Mouse (Mus musculus) kidney, adult 10 weeks (tissue): ENCODE measurements around the gene Gm19345. TPM values are rescaled to one million over a fixed set of nuclear protein-coding genes. Genes with fewer than 3 reads are reported as not detected.

Experiments
- polyA plus RNA-seq: library from polyadenylated mRNA; stranded (reverse); fragments of 350-450 nt; fragmentation: Illumina TruSeq; extraction: RNeasy Lipid Tissue Mini Kit (QIAGEN cat#74804); gene quantifications from one replicate; pipeline ENCODE4 v1.2.3, GENCODE M21; 2014; ENCODE audit warnings: low read depth, low replicate concordance

The Gm19345 gene
- polyA plus RNA-seq: not detected

DNA sequence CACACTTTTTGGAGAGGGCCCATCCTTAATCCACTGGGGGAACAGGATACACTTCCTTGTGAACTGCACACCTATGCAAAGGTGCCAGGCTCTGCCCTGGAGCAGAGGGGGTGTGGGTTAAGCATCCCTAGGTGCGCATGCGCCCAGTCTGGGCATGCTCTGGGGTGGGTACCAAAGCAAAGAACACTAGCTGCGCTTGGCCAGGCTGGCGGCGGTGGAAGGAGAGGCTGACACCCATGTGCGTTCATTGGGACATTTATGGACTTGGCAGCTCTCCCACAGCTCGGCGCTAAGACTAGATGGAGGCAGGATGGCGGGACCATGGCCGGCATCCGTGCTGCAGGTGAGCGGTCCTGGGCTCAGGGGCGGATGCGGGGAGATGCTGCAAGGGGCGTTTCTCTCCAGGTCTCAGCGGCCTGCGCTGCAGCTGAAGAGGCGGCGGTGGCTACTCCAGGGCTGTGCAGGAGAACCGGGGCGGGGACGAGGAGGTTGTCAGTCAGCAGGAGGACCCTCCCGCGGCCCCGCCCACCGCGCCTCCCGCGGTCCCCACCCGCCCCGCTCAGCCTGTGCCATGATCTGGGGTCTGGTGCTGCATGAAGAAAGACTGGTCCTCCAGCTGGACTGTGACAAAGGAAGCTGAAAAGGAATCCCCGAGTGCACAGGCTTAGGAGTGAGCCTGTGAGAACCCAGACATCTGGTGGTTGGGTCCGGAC is at the start of gene Gm19345:
Gene Gm19345 (plus strand): TSS at position 146 of the 713 bp plus-strand sequence.

DNA sequence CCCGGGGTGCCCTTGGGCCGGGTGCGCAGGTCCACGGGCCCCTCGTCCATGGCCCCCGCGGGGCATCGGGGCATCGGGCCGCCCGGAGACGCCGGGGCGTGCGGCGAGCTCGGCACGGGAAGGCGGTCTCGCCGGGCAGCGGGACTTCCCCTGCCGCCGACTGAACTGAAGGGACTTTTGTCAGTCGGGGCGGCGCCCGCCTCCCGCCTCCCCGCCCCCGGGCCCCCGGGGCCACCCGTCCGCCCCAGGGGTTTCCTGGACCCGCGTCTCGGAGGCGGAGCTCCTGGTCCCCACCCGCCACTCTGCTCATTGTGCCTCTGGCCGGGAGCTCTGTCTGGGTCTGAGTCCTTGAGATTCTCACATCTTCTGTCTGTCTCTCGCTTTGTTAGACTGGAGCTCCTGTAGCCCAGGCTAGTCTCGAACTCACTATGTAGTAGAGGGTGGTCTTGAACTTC is 29.2 kb upstream of the Gm19345 start, which contains the start of gene Bcl3:
Gene Bcl3 (minus strand): TSS at position 167 of the 455 bp plus-strand sequence.

DNA sequence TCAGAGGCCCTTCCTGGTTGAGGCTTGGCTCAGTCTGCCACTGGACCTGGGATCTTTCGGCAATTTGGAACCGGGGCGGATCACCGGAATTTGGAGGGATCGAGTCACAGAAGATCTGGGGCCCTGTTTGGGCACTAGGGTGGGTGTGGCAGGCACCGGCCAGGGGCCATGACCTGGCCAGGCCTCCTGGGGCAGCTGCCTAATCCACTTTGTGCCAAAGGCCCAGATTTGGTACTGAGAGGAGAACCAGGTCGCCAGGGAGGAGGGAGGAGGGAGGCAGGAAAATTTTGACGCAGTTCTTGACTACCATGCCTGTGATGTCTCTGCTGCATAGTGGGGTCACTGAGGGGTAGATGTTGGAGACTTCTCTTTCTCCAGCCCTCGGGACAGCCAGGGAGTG is 9.4 kb downstream of the Gm19345 start, which contains the start of gene Ceacam16:
Gene Ceacam16 (minus strand): TSS at position 101 of the 400 bp plus-strand sequence.

GRCm38 (mm10) chr7:19887849-19888248 is 36.0 kb downstream of the Gm19345 start, which contains the start of gene Ceacam19:
Gene Ceacam19, minus strand, starts transcription at chr7:19887965.

Other genes with a start within 250 kb of the Gm19345 start
- 1.5 TPM for gene Clasrp, start 247.5 kb upstream of the Gm19345 start, polyA plus RNA-seq
- gene Relb, start 222.6 kb upstream of the Gm19345 start, polyA plus RNA-seq: 0.61 TPM
- gene Clptm1, start 187.0 kb upstream of the Gm19345 start, polyA plus RNA-seq: 26.7 TPM
- gene Apoc2, start 174.1 kb upstream of the Gm19345 start, polyA plus RNA-seq: not detected
- gene Gm44805, start 170.6 kb upstream of the Gm19345 start, polyA plus RNA-seq: not detected
- not detected for gene Apoc4, start 170.5 kb upstream of the Gm19345 start, polyA plus RNA-seq
- not detected for gene Apoc1, start 159.3 kb upstream of the Gm19345 start, polyA plus RNA-seq
- 4.9 TPM for gene Apoe, start 152.8 kb upstream of the Gm19345 start, polyA plus RNA-seq
- 0.28 TPM for gene Tomm40, start 136.6 kb upstream of the Gm19345 start, polyA plus RNA-seq
- 2.4 TPM for gene Nectin2, start 101.5 kb upstream of the Gm19345 start, polyA plus RNA-seq
- 0.36 TPM for gene Bcam, start 81.0 kb upstream of the Gm19345 start, polyA plus RNA-seq
- 1.1 TPM for gene Cblc, start 55.2 kb upstream of the Gm19345 start, polyA plus RNA-seq
- gene Bcl3, start 29.2 kb upstream of the Gm19345 start, polyA plus RNA-seq: not detected
- gene Ceacam16, start 9.3 kb downstream of the Gm19345 start, polyA plus RNA-seq: not detected
- gene Ceacam19, start 36.0 kb downstream of the Gm19345 start, polyA plus RNA-seq: 0.12 TPM
- 11.8 TPM for gene Pvr, start 69.2 kb downstream of the Gm19345 start, polyA plus RNA-seq
- gene Igsf23, start 98.8 kb downstream of the Gm19345 start, polyA plus RNA-seq: not detected
- gene Ceacam20, start 113.4 kb downstream of the Gm19345 start, polyA plus RNA-seq: 0.16 TPM
- 0.16 TPM for gene Nlrp9b, start 139.5 kb downstream of the Gm19345 start, polyA plus RNA-seq
- not detected for gene Vmn1r91, start 247.7 kb downstream of the Gm19345 start, polyA plus RNA-seq